Mouse (Mus musculus): ENCODE results near the gene Rasgrf1. TPM values are rescaled to one million over a fixed set of nuclear protein-coding genes. Genes with fewer than 3 reads are reported as not detected.

Gene Rasgrf1
- polyA plus RNA-seq, 1 experiment: not detected

DNA sequence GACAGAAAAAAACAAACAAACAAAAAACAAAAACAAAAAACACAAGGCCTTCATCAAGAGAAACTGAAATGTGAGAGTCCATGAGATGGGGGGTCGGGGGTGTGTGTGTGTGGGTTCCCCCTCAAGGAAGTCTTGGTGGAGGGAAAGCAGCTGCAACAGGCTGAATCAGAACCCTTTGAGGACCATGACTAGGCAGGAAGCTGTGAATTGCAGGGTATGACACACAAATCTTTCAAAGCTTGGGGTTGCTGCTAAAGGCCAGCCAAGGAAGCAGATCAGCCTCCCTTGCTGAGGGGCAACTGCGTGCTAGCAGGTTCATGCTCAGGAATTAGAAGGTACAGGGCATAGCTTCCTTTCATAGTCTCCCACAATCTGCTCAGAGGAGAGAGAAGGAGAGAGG lies 40.1 kb upstream of the Rasgrf1 start:
- Histone ChIP-seq H3K4me3 (ENCODE audit: low read depth, low read length) (no peak overlapping the region), H3K4me1 (ENCODE audit: control insufficient read depth, insufficient read depth, low read length) (no peaks in the 10 kb centered on the region), H3K27me3 (ENCODE audit: control insufficient read depth, insufficient read depth, low read length, poor library complexity, severe bottlenecking) (no peaks in the 10 kb centered on the region), H3K36me3 (ENCODE audit: control insufficient read depth, insufficient read depth, low read length, poor library complexity, severe bottlenecking) (no peaks in the 10 kb centered on the region), H3K9ac (ENCODE audit: low read depth, poor library complexity, severe bottlenecking) (no peak overlapping the region), H3K9me3 (replicated peaks; ENCODE audit: control insufficient read depth, insufficient read depth, low read length, poor library complexity, severe bottlenecking) (no peaks in the 10 kb centered on the region), H3K27ac (ENCODE audit: insufficient read depth, low read length) (no peak overlapping the region)
- TF ChIP-seq POLR2A (IDR thresholded peaks at IDR 0.05; ENCODE audit: insufficient read depth, low read length): no peak
- TF ChIP-seq EP300 (IDR thresholded peaks at IDR 0.05; ENCODE audit: insufficient read depth, low read depth, low read length): no peak
- TF ChIP-seq CTCF (IDR thresholded peaks at IDR 0.05; ENCODE audit: low read depth, low read length): no peak

DNA sequence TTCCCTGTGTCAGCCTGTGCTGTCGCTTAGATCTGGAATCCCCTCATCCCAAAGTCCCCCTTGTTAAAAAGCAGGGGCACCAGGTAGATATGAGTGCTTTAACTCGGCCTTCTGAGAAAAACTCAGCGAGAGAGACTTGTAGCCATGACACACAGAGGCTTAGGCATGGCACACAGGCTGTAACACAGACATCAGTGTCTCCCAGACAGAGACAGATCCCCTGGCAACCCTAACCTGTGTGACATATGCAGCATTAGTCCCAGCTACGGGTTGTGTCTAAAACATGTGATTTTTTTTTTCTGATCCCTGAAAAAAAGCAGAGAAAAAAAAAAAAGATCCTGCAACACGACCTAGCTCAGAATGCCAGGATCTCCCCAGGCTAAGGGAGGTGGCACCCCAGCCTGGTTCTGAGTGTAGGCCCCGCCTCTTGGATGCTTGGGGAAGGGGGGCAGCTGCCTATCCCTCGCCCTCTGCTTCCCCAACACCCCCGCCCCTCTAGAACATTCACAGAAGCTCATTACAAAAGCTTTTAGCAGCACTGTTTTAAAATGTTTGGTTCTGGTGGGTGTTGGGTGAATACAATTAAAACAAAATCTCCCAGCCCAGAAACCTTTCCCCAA lies 39.1 kb upstream of the Rasgrf1 start:
- Histone ChIP-seq H3K9me3 (replicated peaks; ENCODE audit: control insufficient read depth, insufficient read depth, low read length, poor library complexity, severe bottlenecking) (no peaks in the 10 kb centered on the region), H3K36me3 (ENCODE audit: control insufficient read depth, insufficient read depth, low read length, poor library complexity, severe bottlenecking) (no peaks in the 10 kb centered on the region), H3K4me3 (ENCODE audit: low read depth, low read length) (no peak overlapping the region), H3K9ac (ENCODE audit: low read depth, poor library complexity, severe bottlenecking) (no peak overlapping the region), H3K4me1 (ENCODE audit: control insufficient read depth, insufficient read depth, low read length) (no peaks in the 10 kb centered on the region), H3K27ac (ENCODE audit: insufficient read depth, low read length) (no peak overlapping the region), H3K27me3 (ENCODE audit: control insufficient read depth, insufficient read depth, low read length, poor library complexity, severe bottlenecking) (no peaks in the 10 kb centered on the region)
- TF ChIP-seq CTCF (IDR thresholded peaks at IDR 0.05; ENCODE audit: low read depth, low read length) (no peak), EP300 (IDR thresholded peaks at IDR 0.05; ENCODE audit: insufficient read depth, low read depth, low read length) (no peak), POLR2A (IDR thresholded peaks at IDR 0.05; ENCODE audit: insufficient read depth, low read length) (no peak)

- H3K4me1 ChIP-seq (ENCODE audit: control insufficient read depth, insufficient read depth, low read length): no peaks in the 10 kb centered on the region
- TF ChIP-seq CTCF (IDR thresholded peaks at IDR 0.05; ENCODE audit: low read depth, low read length): no peak
- no peak for TF ChIP-seq EP300 (IDR thresholded peaks at IDR 0.05; ENCODE audit: insufficient read depth, low read depth, low read length)
- no peak for TF ChIP-seq POLR2A (IDR thresholded peaks at IDR 0.05; ENCODE audit: insufficient read depth, low read length)
- no peak overlapping the region for H3K9ac ChIP-seq (ENCODE audit: low read depth, poor library complexity, severe bottlenecking)
- H3K27me3 ChIP-seq (ENCODE audit: control insufficient read depth, insufficient read depth, low read length, poor library complexity, severe bottlenecking): no peaks in the 10 kb centered on the region
- no peaks in the 10 kb centered on the region for H3K36me3 ChIP-seq (ENCODE audit: control insufficient read depth, insufficient read depth, low read length, poor library complexity, severe bottlenecking)
- no peak overlapping the region for H3K27ac ChIP-seq (ENCODE audit: insufficient read depth, low read length)
- H3K4me3 ChIP-seq (ENCODE audit: low read depth, low read length): no peak overlapping the region
- H3K9me3 ChIP-seq (replicated peaks; ENCODE audit: control insufficient read depth, insufficient read depth, low read length, poor library complexity, severe bottlenecking): peaks cover 2% of the 10 kb centered on the region; the same call in 1 of the 2 replicates
Measured at GRCm38 (mm10) chr9:89872137-89872536, 37.6 kb upstream of the Rasgrf1 start.

GRCm38 (mm10) chr9:89874434-89874833 lies 35.3 kb upstream of the Rasgrf1 start:
- Histone ChIP-seq H3K36me3 (ENCODE audit: control insufficient read depth, insufficient read depth, low read length, poor library complexity, severe bottlenecking) (no peaks in the 10 kb centered on the region), H3K27ac (ENCODE audit: insufficient read depth, low read length) (no peak overlapping the region), H3K9ac (ENCODE audit: low read depth, poor library complexity, severe bottlenecking) (no peak overlapping the region), H3K9me3 (replicated peaks; ENCODE audit: control insufficient read depth, insufficient read depth, low read length, poor library complexity, severe bottlenecking) (peaks cover 5% of the 10 kb centered on the region; the same call in 1 of the 2 replicates), H3K4me1 (ENCODE audit: control insufficient read depth, insufficient read depth, low read length) (no peaks in the 10 kb centered on the region), H3K27me3 (ENCODE audit: control insufficient read depth, insufficient read depth, low read length, poor library complexity, severe bottlenecking) (peaks cover 2% of the 10 kb centered on the region; the same call in 1 of the 2 replicates), H3K4me3 (ENCODE audit: low read depth, low read length) (no peak overlapping the region)
- TF ChIP-seq POLR2A (IDR thresholded peaks at IDR 0.05; ENCODE audit: insufficient read depth, low read length) (no peak), EP300 (IDR thresholded peaks at IDR 0.05; ENCODE audit: insufficient read depth, low read depth, low read length) (no peak), CTCF (IDR thresholded peaks at IDR 0.05; ENCODE audit: low read depth, low read length) (no peak)

- no peak overlapping the region for H3K27ac ChIP-seq (ENCODE audit: insufficient read depth, low read length)
- H3K9ac ChIP-seq (ENCODE audit: low read depth, poor library complexity, severe bottlenecking): no peak overlapping the region
- no peak for TF ChIP-seq POLR2A (IDR thresholded peaks at IDR 0.05; ENCODE audit: insufficient read depth, low read length)
- no peak overlapping the region for H3K4me3 ChIP-seq (ENCODE audit: low read depth, low read length)
- peaks cover 2% of the 10 kb centered on the region; the same call in 1 of the 2 replicates for H3K27me3 ChIP-seq (ENCODE audit: control insufficient read depth, insufficient read depth, low read length, poor library complexity, severe bottlenecking)
- peaks cover 7% of the 10 kb centered on the region; the same call in 1 of the 2 replicates for H3K9me3 ChIP-seq (replicated peaks; ENCODE audit: control insufficient read depth, insufficient read depth, low read length, poor library complexity, severe bottlenecking)
- no peaks in the 10 kb centered on the region for H3K4me1 ChIP-seq (ENCODE audit: control insufficient read depth, insufficient read depth, low read length)
- H3K36me3 ChIP-seq (ENCODE audit: control insufficient read depth, insufficient read depth, low read length, poor library complexity, severe bottlenecking): no peaks in the 10 kb centered on the region
Measured at GRCm38 (mm10) chr9:89875551-89875950, 34.2 kb upstream of the Rasgrf1 start.

DNA sequence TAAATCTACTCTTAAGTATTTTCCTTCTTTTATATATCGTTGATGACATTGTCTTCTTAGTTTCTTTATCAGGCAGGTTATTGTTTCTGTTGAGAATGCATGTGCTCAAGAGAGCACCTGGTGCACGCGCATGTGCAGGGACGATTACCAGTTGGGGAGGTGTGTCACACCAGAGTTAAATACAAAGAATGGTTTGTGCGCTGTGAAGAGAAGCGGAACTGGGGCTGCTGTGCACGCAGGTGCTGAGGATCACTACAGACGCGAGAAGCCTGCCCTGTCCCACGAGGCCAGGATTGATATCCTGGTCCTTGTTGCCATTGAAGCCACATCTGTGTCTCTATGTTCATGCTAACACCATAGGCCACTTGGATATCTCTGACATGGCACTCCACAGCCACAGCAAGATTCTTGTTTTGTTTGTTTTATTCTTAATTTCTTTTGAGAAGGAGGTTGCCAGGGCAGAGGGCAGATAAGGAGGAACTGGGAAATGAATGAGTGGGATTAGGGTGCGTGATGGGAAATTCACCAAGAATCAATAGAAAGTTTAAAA lies 31.2 kb upstream of the Rasgrf1 start:
- TF ChIP-seq POLR2A (IDR thresholded peaks at IDR 0.05; ENCODE audit: insufficient read depth, low read length) (no peak), CTCF (IDR thresholded peaks at IDR 0.05; ENCODE audit: low read depth, low read length) (no peak), EP300 (IDR thresholded peaks at IDR 0.05; ENCODE audit: insufficient read depth, low read depth, low read length) (no peak)
- Histone ChIP-seq H3K27me3 (ENCODE audit: control insufficient read depth, insufficient read depth, low read length, poor library complexity, severe bottlenecking) (peaks cover 2% of the 10 kb centered on the region; the same call in 1 of the 2 replicates), H3K36me3 (ENCODE audit: control insufficient read depth, insufficient read depth, low read length, poor library complexity, severe bottlenecking) (no peaks in the 10 kb centered on the region), H3K9ac (ENCODE audit: low read depth, poor library complexity, severe bottlenecking) (no peak overlapping the region), H3K4me1 (ENCODE audit: control insufficient read depth, insufficient read depth, low read length) (no peaks in the 10 kb centered on the region), H3K9me3 (replicated peaks; ENCODE audit: control insufficient read depth, insufficient read depth, low read length, poor library complexity, severe bottlenecking) (peaks cover 14% of the 10 kb centered on the region), H3K4me3 (ENCODE audit: low read depth, low read length) (no peak overlapping the region), H3K27ac (ENCODE audit: insufficient read depth, low read length) (no peak overlapping the region)

Data from ES-Bruce4 (cell line).